Mouse (Mus musculus) forebrain, embryonic 10.5 days (tissue): ENCODE measurements around the gene Max. TPM values are rescaled to one million over a fixed set of nuclear protein-coding genes. Genes with fewer than 3 reads are reported as not detected.

Experiments used
- DNase-seq: peaks from one replicate; pipeline ENCODE4 v3.0.0-alpha.2; 2017; ENCODE audit warnings: low spot score; ENCODE audit errors: extremely low spot score
- H3K27ac ChIP-seq: fragments of 300-500 bp; sonication (generic); 2 replicates; pipeline ENCODE4 v1.5.1; 2016; ENCODE audit warnings: mild to moderate bottlenecking
- H3K27me3 ChIP-seq: fragments of 300-500 bp; sonication (generic); 2 replicates; pipeline ENCODE4 v1.6.1; 2016; ENCODE audit warnings: mild to moderate bottlenecking; ENCODE audit not compliant: poor library complexity, severe bottlenecking
- H3K36me3 ChIP-seq: fragments of 300-500 bp; sonication (generic); replicated peaks from 2 replicates; pipeline ENCODE4 v1.6.1; 2016; ENCODE audit warnings: mild to moderate bottlenecking, moderate library complexity
- H3K4me1 ChIP-seq: fragments of 300-500 bp; sonication (generic); 2 replicates; pipeline ENCODE4 v1.6.1; 2016
- H3K4me3 ChIP-seq: fragments of 300-500 bp; sonication (generic); 2 replicates; pipeline ENCODE4 v1.5.1; 2016; ENCODE audit warnings: mild to moderate bottlenecking, moderate library complexity
- H3K9me3 ChIP-seq: fragments of 300-500 bp; sonication (generic); 2 replicates; pipeline ENCODE4 v1.6.1; 2016; ENCODE audit warnings: mild to moderate bottlenecking, moderate library complexity
- WGBS: fragments of 180-500 bp; shearing (Covaris S2); methylation state at CpG from one replicate; pipeline ENCODE4 v1.1.7; 2016; 5-methylcytosine and 5-hydroxymethylcytosine counted together
- polyA plus RNA-seq: library from polyadenylated mRNA; unstranded; fragments of >200 nt; fragmentation: Nextera tagmentation; extraction: Ambion mirVana; gene quantifications from 2 replicates; pipeline ENCODE4 v1.2.1, GENCODE M21; 2016

Gene Max
- polyA plus RNA-seq, 1 experiment from 2014 or later = 13.5 TPM

DNA sequence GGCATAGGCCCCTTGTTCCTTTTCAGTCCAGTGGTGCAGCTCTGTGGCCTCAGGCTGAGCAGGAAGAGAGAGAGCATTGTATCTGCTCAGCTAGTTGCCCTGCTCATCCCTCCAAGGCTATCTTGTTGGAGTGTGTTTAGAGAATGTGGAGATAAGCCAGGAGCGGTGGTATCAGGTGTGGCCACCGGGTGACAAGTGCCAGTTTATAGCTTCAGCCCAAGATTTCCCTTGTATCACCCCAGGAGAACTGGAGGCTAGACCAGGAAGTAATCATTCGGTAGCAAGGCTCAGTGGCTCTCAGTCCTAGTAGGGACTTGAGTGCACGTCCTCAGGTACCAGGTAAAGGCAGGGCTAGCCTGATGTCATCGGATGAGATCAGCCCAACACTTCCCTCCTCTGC is 52.8 kb downstream of the Max start:
- Histone ChIP-seq H3K36me3 (peaks cover 36% of the 10 kb centered on the region), H3K27me3 (no peaks in the 10 kb centered on the region), H3K4me1 (peaks cover 15% of the 10 kb centered on the region), H3K4me3 (no peak overlapping the region), H3K9me3 (no peaks in the 10 kb centered on the region), H3K27ac (no peak overlapping the region)
- DNase-seq = no peak
- WGBS = 88% methylated on average over 5 of the region's 5 CpGs

DNA sequence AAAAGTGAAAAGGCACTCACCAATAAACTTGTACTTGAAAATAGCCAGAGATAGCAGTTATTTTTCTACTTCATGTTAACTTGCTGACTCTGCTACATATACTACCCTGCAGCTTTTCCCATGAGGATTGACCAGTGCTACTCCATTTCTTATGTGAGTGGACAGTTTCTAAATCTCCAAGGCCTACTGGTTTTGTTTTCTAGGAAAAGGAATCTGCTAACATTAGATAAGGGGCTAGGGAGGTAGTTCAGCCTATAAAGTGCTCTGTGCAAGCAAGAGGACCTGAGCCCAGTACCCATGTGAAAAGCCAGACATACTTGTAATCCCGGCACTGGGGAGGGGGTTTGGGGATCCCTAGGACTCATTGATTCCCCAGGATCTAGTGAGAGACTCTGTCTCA is 55.7 kb downstream of the Max start:
- peaks cover 35% of the 10 kb centered on the region for H3K36me3 ChIP-seq
- no peak for DNase-seq
- no peak overlapping the region for H3K4me3 ChIP-seq
- H3K27me3 ChIP-seq = no peaks in the 10 kb centered on the region
- WGBS = 86% methylated on average over 1 of the region's 1 CpGs
- no peak overlapping the region for H3K27ac ChIP-seq
- H3K9me3 ChIP-seq = no peaks in the 10 kb centered on the region
- peaks cover 13% of the 10 kb centered on the region for H3K4me1 ChIP-seq

- Histone ChIP-seq H3K27ac (no peak overlapping the region), H3K27me3 (no peaks in the 10 kb centered on the region), H3K4me3 (no peak overlapping the region), H3K9me3 (no peaks in the 10 kb centered on the region), H3K36me3 (peaks cover 25% of the 10 kb centered on the region), H3K4me1 (no peaks in the 10 kb centered on the region)
- no peak for DNase-seq
- WGBS = 79% methylated on average over 3 of the region's 3 CpGs
Measured at GRCm38 (mm10) chr12:76901508-76902294, 60.3 kb downstream of the Max start.

GRCm38 (mm10) chr12:76899261-76899975 is 62.6 kb downstream of the Max start:
- 93% methylated on average over 10 of the region's 10 CpGs for WGBS
- DNase-seq = no peak
- Histone ChIP-seq H3K27me3 (no peaks in the 10 kb centered on the region), H3K4me1 (peaks cover 10% of the 10 kb centered on the region), H3K9me3 (no peaks in the 10 kb centered on the region), H3K27ac (no peak overlapping the region), H3K4me3 (no peak overlapping the region), H3K36me3 (peaks cover 24% of the 10 kb centered on the region)

DNA sequence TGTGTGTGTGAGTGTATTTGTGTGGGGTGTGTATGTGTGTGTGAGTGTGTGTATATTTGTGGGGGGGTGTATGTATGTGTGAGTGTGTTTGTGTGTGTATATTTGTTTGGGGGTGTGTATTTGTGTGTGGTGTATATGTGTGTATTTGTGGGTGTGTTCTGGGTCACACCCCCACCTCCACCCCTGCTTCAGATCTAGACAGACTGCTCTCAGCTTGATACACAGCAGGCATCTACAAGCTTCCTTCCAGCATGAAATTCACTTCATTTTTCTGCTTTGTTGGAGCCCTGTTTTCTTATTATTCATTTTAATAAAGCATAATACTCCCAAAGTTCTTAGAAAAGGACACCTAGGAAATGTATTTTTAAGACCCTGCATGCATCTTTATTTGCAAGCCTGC is 63.9 kb downstream of the Max start:
- no peaks in the 10 kb centered on the region for H3K27me3 ChIP-seq
- H3K36me3 ChIP-seq = peaks cover 24% of the 10 kb centered on the region
- H3K27ac ChIP-seq = no peak overlapping the region
- peaks cover 18% of the 10 kb centered on the region for H3K4me1 ChIP-seq
- no peak for DNase-seq
- no peak overlapping the region for H3K4me3 ChIP-seq
- H3K9me3 ChIP-seq = no peaks in the 10 kb centered on the region

DNA sequence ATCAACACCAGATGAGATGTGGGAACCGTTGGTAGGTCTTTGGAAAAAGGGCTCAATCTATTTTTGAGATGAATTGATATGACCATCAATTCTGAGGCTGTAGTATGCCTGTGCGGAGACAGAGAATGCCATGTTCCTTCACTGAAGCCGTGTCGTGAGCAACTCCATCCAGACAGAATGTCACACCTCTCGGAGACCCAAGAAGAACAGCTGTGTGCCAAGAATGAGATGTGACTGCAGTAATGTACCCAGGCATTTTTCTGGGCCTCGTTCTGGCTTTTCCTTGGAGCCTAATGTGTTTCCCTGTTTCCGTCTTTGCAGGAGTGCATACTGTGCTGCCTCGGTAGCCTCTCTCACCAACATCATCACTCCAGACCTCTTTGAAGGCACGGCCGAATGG is 65.0 kb downstream of the Max start:
- H3K36me3 ChIP-seq = peaks cover 32% of the 10 kb centered on the region
- peaks cover 18% of the 10 kb centered on the region for H3K4me1 ChIP-seq
- 93% methylated on average over 10 of the region's 10 CpGs for WGBS
- no peak overlapping the region for H3K4me3 ChIP-seq
- H3K27ac ChIP-seq = no peak overlapping the region
- no peaks in the 10 kb centered on the region for H3K9me3 ChIP-seq
- no peak for DNase-seq
- H3K27me3 ChIP-seq = no peaks in the 10 kb centered on the region

- no peak for DNase-seq
- Histone ChIP-seq H3K9me3 (no peaks in the 10 kb centered on the region), H3K4me1 (peaks cover 18% of the 10 kb centered on the region), H3K27ac (no peak overlapping the region), H3K36me3 (peaks cover 34% of the 10 kb centered on the region), H3K4me3 (no peak overlapping the region), H3K27me3 (no peaks in the 10 kb centered on the region)
- 98% methylated on average over 4 of the region's 4 CpGs for WGBS
Measured at GRCm38 (mm10) chr12:76896566-76896965, 65.4 kb downstream of the Max start.

DNA sequence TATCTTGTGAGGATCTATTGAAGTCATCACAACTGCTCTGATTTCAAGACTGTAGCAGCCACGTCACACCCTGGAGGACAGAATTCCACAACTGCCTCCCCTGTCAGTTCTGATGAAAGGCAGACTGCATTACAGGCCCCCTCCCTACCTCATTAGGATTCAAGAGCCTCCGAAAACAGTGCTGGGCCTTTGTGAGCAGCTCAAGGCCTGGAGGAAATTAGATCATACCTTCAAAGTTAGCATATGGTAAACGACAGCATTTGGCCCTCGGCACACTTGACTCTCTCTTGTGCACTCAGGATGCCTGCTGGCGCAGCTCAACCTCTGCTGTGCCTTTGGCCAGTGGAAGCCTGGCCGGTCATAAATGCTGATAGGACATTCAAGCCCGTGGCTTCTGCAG is 66.2 kb downstream of the Max start:
- no peaks in the 10 kb centered on the region for H3K27me3 ChIP-seq
- WGBS = 53% methylated on average over 7 of the region's 7 CpGs
- H3K27ac ChIP-seq = 0 out of 2 replicates have a peak overlapping the region, but pooled peaks have one; percentile 1
- peaks cover 18% of the 10 kb centered on the region for H3K4me1 ChIP-seq
- DNase-seq = no peak
- H3K36me3 ChIP-seq = peaks cover 33% of the 10 kb centered on the region
- H3K9me3 ChIP-seq = no peaks in the 10 kb centered on the region
- no peak overlapping the region for H3K4me3 ChIP-seq

- 85% methylated on average over 10 of the region's 10 CpGs for WGBS
- peaks cover 30% of the 10 kb centered on the region for H3K36me3 ChIP-seq
Measured at GRCm38 (mm10) chr12:76894792-76895559, 67.0 kb downstream of the Max start.

DNA sequence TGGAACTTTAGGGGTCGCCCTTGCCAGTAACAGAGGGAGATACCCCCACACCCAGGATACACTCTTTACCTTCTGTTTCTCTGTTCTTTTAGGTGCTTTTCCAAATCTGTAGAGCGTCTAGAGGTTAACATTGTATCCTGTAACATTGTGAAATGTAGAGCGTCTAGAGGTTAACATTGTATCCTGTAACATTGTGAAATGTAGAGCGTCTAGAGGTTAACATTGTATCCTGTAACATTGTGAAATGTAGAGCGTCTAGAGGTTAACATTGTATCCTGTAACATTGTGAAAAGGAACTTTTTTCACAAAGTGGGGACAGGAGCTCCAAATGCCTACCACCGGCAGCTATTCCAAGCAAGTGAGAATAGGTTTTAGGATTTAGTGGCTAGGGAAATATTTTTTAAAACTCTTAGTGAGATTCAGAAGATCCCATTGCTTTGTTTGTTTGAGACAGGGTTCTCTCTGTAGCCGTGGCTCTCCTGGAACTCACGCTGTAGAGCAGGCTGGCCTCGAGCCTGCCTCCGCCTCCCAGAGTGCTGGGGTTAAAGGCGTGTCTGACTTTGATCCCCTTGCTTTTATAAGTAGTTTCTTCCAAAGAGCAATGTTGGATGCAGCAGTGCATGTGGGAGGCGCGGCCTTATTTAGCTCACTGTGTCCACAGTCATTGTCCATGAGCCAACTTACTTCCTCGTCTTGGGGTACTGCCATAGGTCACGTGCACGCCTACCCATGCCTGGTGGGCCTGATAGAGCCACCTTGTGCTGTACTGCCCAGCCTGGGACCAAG is 68.9 kb downstream of the Max start:
- WGBS = 90% methylated on average over 16 of the region's 16 CpGs
- Histone ChIP-seq H3K36me3 (peaks cover 42% of the 10 kb centered on the region), H3K9me3 (no peaks in the 10 kb centered on the region), H3K27ac (no peak overlapping the region), H3K4me1 (peaks cover 18% of the 10 kb centered on the region), H3K4me3 (no peak overlapping the region), H3K27me3 (no peaks in the 10 kb centered on the region)
- DNase-seq = no peak

More at GRCm38 (mm10) chr12:76894792-76895559, 67.0 kb downstream of the Max start:
- Histone ChIP-seq H3K27ac (no peak overlapping the region), H3K4me3 (no peak overlapping the region), H3K9me3 (no peaks in the 10 kb centered on the region), H3K4me1 (peaks cover 18% of the 10 kb centered on the region), H3K27me3 (no peaks in the 10 kb centered on the region)
- no peak for DNase-seq

- no peaks in the 10 kb centered on the region for H3K27me3 ChIP-seq
- WGBS = 82% methylated on average over 3 of the region's 3 CpGs
Measured at GRCm38 (mm10) chr12:76891160-76891559, 70.8 kb downstream of the Max start.

More at GRCm38 (mm10) chr12:76891160-76891559, 70.8 kb downstream of the Max start:
- no peak overlapping the region for H3K27ac ChIP-seq
- H3K9me3 ChIP-seq = no peaks in the 10 kb centered on the region
- peaks cover 18% of the 10 kb centered on the region for H3K4me1 ChIP-seq
- DNase-seq = no peak
- peaks cover 47% of the 10 kb centered on the region for H3K36me3 ChIP-seq
- no peak overlapping the region for H3K4me3 ChIP-seq
